Mouse (Mus musculus) heart, embryonic 15.5 days (tissue): Measurements from ENCODE around the gene Chrne. TPM values are rescaled to one million over a fixed set of nuclear protein-coding genes. Genes with fewer than 3 reads are reported as not detected.

Source experiments
- ATAC-seq: fragments of 200-750 bp; cut with Nextera tagmentation; replicated peaks from 2 replicates; pipeline ENCODE4 v1.8.0; 2017; ENCODE audit warnings: low read depth, moderate TSS enrichment; ENCODE audit not compliant: insufficient number of reproducible peaks, insufficient read depth, low FRiP score
- H3K27ac ChIP-seq: fragments of 300-500 bp; sonication (generic); 2 replicates; pipeline ENCODE4 v1.5.1; 2015; ENCODE audit warnings: mild to moderate bottlenecking, inconsistent platforms
- H3K27me3 ChIP-seq: fragments of 300-500 bp; sonication (generic); 2 replicates; pipeline ENCODE4 v1.6.1; 2015; ENCODE audit warnings: inconsistent platforms
- H3K36me3 ChIP-seq: fragments of 300-500 bp; sonication (generic); 2 replicates; pipeline ENCODE4 v1.6.1; 2015; ENCODE audit warnings: mild to moderate bottlenecking, inconsistent platforms
- H3K4me1 ChIP-seq: fragments of 300-500 bp; sonication (generic); replicated peaks from 2 replicates; pipeline ENCODE4 v1.6.1; 2015; ENCODE audit warnings: inconsistent platforms
- H3K4me2 ChIP-seq: fragments of 300-500 bp; sonication (generic); 2 replicates; pipeline ENCODE4 v1.6.1; 2015; ENCODE audit warnings: inconsistent platforms, mild to moderate bottlenecking, moderate library complexity
- H3K4me3 ChIP-seq: fragments of 300-500 bp; sonication (generic); 2 replicates; pipeline ENCODE4 v1.5.1; 2015; ENCODE audit warnings: mild to moderate bottlenecking, inconsistent platforms
- H3K9ac ChIP-seq: fragments of 300-500 bp; sonication (generic); 2 replicates; pipeline ENCODE4 v1.6.1; 2015; ENCODE audit warnings: mild to moderate bottlenecking, inconsistent platforms
- H3K9me3 ChIP-seq: fragments of 300-500 bp; sonication (generic); replicated peaks from 2 replicates; pipeline ENCODE4 v1.6.1; 2016; ENCODE audit warnings: inconsistent platforms
- WGBS: fragments of 180-500 bp; shearing (Covaris S2); methylation state at CpG from one replicate; pipeline ENCODE4 v1.1.7; 2015; ENCODE audit warnings: mixed read lengths; 5-methylcytosine and 5-hydroxymethylcytosine counted together
- polyA plus RNA-seq: library from polyadenylated mRNA; unstranded; fragments of >200 nt; fragmentation: Nextera tagmentation; extraction: Ambion mirVana; gene quantifications from 2 replicates; pipeline ENCODE4 v1.2.1, GENCODE M21; 2015

Gene Chrne
- polyA plus RNA-seq, 1 experiment from 2014 or later, result not detected

DNA sequence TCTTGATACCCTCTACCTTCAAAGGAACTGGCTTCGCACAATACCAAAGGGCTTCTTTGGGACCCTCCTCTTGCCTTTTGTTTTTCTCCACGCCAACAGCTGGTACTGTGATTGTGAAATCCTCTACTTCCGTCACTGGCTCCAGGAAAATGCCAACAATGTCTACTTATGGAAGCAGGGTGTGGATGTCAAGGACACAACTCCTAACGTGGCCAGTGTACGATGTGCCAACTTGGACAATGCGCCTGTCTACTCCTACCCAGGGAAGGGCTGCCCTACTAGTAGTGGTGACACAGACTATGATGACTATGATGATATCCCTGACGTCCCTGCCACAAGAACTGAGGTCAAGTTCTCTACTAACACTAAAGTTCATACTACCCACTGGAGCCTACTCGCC, 21.0 kb upstream of the Chrne start:
- Histone ChIP-seq H3K36me3 (peaks cover 11% of the 10 kb centered on the region; the same call in 1 of the 2 replicates), H3K4me2 (no peak overlapping the region), H3K27ac (no peak overlapping the region), H3K27me3 (no peaks in the 10 kb centered on the region), H3K4me1 (peaks cover 11% of the 10 kb centered on the region), H3K9me3 (no peaks in the 10 kb centered on the region), H3K9ac (no peak overlapping the region), H3K4me3 (no peak overlapping the region)
- 0 out of 2 replicates have a peak, but pooled peaks have one; percentile 15 for ATAC-seq
- 76% methylated on average over 8 of the region's 8 CpGs for WGBS

DNA sequence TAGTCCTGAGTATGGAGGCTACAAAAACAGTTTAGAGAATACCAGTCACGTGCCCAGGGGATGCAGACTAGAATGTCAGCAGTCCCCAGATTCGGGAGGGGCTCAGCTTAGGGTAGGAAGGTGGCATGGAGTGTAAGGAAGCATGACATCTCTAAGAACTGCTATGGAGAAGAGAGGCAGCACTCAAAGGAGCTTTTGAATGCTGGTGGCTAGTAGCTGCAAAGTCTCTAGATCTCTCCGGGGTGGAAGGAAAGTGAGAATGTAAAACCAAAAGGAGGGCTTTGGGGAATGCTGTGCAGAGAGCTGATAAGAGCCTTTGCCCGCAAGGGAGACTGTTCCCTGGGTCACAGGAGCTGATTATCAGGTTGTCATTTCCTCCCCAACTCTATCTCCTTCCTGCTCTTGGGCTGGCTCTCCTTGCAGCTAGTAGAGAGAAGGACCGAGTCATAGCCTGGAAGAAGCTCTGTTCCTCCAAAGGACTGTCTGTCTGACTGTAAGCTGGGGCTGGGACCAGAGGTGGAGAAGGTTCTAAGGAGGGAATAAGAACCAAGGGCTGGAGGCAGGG, 19.8 kb upstream of the Chrne start, which contains the start of gene Gp1ba:
TSS of gene Gp1ba (plus strand) at position 409 of the 565 bp plus-strand sequence.
- Histone ChIP-seq H3K4me3 (no peak within 1 kb of the TSS), H3K9me3 (no peaks in the 10 kb centered on the region), H3K27me3 (no peaks in the 10 kb centered on the region), H3K4me2 (peak within 1 kb of the TSS; percentile 1; the same call in 1 of the 2 replicates), H3K36me3 (no peaks in the 10 kb centered on the region), H3K27ac (peak within 1 kb of the TSS; percentile 46; the same call in 1 of the 2 replicates), H3K9ac (no peak within 1 kb of the TSS), H3K4me1 (peaks cover 9% of the 10 kb centered on the region)
- 9% methylated on average over 5 of the region's 5 CpGs for WGBS
- no peak for ATAC-seq

DNA sequence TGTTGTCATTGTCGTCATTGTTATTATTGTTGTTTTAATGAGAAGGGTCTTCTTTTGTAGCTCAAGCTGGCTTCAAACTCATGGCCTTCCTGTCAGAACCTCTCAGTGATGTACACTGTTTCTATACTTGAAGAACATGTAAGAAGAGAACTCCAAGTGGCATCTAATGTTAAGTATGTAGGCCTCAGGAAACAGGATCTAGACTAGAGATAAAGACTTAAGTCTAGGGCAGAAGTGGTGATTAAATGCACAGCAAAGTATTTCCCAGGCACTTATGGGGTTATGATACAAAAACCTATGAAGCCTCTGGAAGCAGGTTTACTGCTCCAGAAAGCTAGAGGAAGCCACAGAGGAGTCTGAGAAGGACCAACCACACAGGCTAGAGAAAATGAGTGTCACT, 19.3 kb upstream of the Chrne start:
- no peaks in the 10 kb centered on the region for H3K36me3 ChIP-seq
- H3K4me2 ChIP-seq, result no peak overlapping the region
- peak overlapping the region; percentile 46; the same call in 1 of the 2 replicates for H3K27ac ChIP-seq
- no peak overlapping the region for H3K9ac ChIP-seq
- H3K4me3 ChIP-seq, result no peak overlapping the region
- 54% methylated on average over 1 of the region's 1 CpGs for WGBS
- no peaks in the 10 kb centered on the region for H3K9me3 ChIP-seq
- no peaks in the 10 kb centered on the region for H3K27me3 ChIP-seq
- no peak for ATAC-seq
- H3K4me1 ChIP-seq, result peaks cover 9% of the 10 kb centered on the region

DNA sequence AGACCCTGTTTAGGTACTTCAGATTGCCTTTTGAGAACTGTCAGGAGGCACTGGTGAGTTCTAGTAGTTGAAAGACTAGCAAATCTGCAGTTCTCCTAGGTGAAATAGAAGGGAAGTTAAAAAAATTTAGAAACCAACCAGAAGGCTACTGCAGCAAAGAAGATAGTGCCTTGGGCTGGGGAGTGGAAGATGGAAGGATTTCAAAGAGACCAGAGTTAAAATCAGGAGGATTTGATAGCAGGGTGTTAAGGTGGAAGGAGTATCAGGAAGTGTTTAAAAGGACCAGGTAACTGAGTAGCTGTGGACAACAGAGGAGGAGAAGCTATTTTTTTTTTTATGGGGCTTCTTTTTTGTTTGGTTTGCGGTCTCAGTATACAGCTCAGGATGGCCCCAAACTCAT, 18.7 kb upstream of the Chrne start:
- Histone ChIP-seq H3K4me3 (no peak overlapping the region), H3K4me1 (peaks cover 9% of the 10 kb centered on the region), H3K27me3 (no peaks in the 10 kb centered on the region), H3K9me3 (no peaks in the 10 kb centered on the region), H3K36me3 (no peaks in the 10 kb centered on the region), H3K27ac (0 out of 2 replicates have a peak overlapping the region, but pooled peaks have one; percentile 46), H3K9ac (no peak overlapping the region), H3K4me2 (no peak overlapping the region)
- WGBS, result 96% methylated on average over 1 of the region's 1 CpGs
- ATAC-seq, result no peak

DNA sequence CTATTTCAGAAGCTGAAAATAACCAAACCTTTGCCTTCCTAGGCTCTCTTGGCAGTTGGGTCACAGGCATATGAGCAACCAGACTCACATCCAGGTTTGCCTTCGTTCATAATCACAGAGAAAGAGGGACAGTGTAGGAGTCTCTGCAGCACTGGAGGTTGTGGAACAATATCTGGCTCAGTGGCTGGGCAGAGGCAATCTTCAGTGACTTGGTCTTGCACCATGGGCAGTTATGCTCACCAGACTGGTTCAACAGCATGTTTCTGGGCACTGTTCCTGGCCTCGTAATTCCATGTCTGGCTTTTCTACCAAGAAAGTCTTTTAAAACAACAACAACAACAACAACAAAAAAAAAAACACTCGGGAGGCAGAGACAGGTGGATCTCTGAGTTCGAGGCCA, 16.6 kb upstream of the Chrne start:
- H3K4me3 ChIP-seq, result no peak overlapping the region
- no peak overlapping the region for H3K4me2 ChIP-seq
- no peaks in the 10 kb centered on the region for H3K36me3 ChIP-seq
- no peak for ATAC-seq
- no peak overlapping the region for H3K27ac ChIP-seq
- H3K27me3 ChIP-seq, result no peaks in the 10 kb centered on the region
- peaks cover 9% of the 10 kb centered on the region for H3K4me1 ChIP-seq
- no peaks in the 10 kb centered on the region for H3K9me3 ChIP-seq
- no peak overlapping the region for H3K9ac ChIP-seq
- WGBS, result 81% methylated on average over 4 of the region's 4 CpGs

DNA sequence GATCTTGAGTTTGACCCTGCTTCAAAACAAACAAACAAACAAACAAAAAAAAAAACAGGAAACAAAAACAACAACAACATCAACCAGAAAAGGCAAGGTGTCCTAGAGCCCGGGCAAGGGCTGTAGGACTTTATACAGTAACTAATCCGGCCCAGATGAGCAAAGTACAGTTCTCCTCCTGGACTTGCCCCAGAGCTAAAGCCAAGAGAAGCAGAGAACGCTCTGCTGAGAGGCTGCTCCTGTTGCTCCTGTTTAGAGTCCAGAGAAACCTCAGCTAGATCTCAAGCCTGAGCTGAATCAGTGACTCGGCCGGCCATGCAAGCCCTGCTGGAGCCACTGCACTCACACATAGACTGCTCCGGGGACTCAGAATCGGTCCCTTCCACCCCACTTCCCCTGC, 11.1 kb upstream of the Chrne start:
- Histone ChIP-seq H3K4me2 (no peak overlapping the region), H3K27ac (no peak overlapping the region), H3K4me1 (no peaks in the 10 kb centered on the region), H3K4me3 (no peak overlapping the region), H3K36me3 (no peaks in the 10 kb centered on the region), H3K27me3 (no peaks in the 10 kb centered on the region), H3K9ac (no peak overlapping the region; the same call in 1 of the 2 replicates), H3K9me3 (no peaks in the 10 kb centered on the region)
- no peak for ATAC-seq
- 76% methylated on average over 7 of the region's 7 CpGs for WGBS

DNA sequence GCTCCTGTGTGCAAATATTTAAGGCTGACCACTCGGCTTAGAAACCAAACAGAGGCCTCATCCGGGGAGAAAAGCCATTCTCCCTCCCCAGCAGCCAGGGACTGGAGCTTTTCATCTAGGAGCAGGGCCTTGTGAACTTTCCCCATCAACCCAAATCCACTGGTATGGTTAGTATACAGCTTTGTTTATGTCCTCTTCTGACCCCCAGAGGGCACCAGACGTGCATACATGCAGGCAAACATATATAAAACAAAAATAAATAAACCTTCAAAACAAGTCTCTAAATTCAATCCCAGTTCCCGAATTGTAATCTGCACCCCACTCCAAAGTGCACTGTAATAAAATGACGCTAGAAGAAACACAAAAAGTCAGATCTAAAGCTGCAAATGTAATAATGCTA, 10.5 kb upstream of the Chrne start:
- Histone ChIP-seq H3K27me3 (no peaks in the 10 kb centered on the region), H3K4me1 (no peaks in the 10 kb centered on the region), H3K36me3 (no peaks in the 10 kb centered on the region), H3K27ac (no peak overlapping the region), H3K4me3 (no peak overlapping the region), H3K9me3 (no peaks in the 10 kb centered on the region), H3K9ac (no peak overlapping the region), H3K4me2 (no peak overlapping the region)
- ATAC-seq, result no peak
- 49% methylated on average over 5 of the region's 5 CpGs for WGBS

DNA sequence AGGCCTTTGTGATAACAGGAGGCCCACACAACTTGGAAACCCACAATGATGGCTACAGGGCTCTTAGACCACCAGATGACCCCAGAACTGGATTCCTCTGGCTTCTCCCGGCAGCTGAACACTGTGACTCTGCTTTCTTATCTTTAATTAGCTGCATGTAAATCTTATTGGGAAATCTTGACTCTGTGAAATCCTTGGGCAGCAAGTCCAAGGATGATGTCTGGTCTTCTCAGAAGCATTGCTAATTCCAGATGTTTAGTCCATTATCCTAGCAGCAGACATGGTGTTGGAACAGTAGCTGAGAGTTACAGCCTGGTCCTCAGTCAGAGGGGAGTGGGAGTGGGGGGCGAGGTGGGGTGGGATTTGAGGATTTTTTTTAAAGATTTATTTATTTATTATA, 9.4 kb upstream of the Chrne start:
- ATAC-seq, result no peak
- H3K4me1 ChIP-seq, result no peaks in the 10 kb centered on the region
- no peaks in the 10 kb centered on the region for H3K27me3 ChIP-seq
- no peak overlapping the region for H3K4me2 ChIP-seq
- H3K27ac ChIP-seq, result no peak overlapping the region
- H3K4me3 ChIP-seq, result no peak overlapping the region
- H3K36me3 ChIP-seq, result no peaks in the 10 kb centered on the region
- no peaks in the 10 kb centered on the region for H3K9me3 ChIP-seq
- H3K9ac ChIP-seq, result no peak overlapping the region
- 55% methylated on average over 2 of the region's 2 CpGs for WGBS

DNA sequence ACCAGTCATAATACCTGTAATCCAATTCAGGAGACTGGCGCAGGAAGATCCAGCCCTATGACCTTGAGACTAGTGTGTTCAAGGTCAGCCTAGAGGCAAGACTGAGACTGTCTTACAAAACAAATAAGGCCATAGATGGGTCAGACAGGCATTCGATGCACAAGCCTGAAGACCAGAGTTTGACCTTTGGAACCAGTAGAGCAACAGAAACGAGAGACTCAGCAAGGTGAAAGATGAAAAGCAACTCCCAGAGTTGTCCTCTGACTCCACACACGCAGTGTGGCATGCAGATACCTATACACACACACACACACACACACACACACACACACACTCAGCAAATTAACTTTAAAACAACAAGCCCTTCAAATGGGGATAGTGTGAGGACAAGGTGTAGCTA, 7.9 kb upstream of the Chrne start:
- peaks cover 3% of the 10 kb centered on the region; the same call in 1 of the 2 replicates for H3K4me1 ChIP-seq
- no peaks in the 10 kb centered on the region for H3K36me3 ChIP-seq
- H3K27me3 ChIP-seq, result no peaks in the 10 kb centered on the region
- H3K9me3 ChIP-seq, result no peaks in the 10 kb centered on the region
- no peak for ATAC-seq
- no peak overlapping the region for H3K9ac ChIP-seq
- H3K27ac ChIP-seq, result no peak overlapping the region
- H3K4me2 ChIP-seq, result no peak overlapping the region
- no peak overlapping the region for H3K4me3 ChIP-seq
- 70% methylated on average over 4 of the region's 4 CpGs for WGBS

DNA sequence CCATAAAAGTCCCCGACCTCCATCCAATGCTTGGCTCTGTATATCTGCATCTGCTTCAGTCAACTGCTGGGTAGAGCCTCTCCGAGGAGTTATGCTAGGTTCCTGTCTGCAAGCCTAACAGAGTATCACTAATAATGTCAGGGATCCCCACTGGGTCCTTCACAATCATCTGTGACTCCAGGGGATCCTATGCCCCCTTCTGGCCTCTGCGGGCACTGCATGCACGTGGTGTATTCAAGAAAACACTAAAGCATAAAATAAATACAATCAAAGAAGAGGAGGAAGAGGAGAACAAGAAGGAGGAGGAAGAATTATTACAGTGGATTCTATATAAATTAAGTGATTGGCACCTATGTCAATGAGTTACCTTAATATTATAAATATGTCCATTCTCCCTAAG, 6.5 kb upstream of the Chrne start:
- WGBS, result 53% methylated on average over 4 of the region's 4 CpGs
- no peaks in the 10 kb centered on the region for H3K36me3 ChIP-seq
- no peak overlapping the region for H3K4me2 ChIP-seq
- no peaks in the 10 kb centered on the region for H3K27me3 ChIP-seq
- no peak overlapping the region for H3K27ac ChIP-seq
- peaks cover 5% of the 10 kb centered on the region; the same call in 1 of the 2 replicates for H3K4me1 ChIP-seq
- H3K4me3 ChIP-seq, result no peak overlapping the region
- H3K9ac ChIP-seq, result no peak overlapping the region
- H3K9me3 ChIP-seq, result no peaks in the 10 kb centered on the region
- no peak for ATAC-seq

DNA sequence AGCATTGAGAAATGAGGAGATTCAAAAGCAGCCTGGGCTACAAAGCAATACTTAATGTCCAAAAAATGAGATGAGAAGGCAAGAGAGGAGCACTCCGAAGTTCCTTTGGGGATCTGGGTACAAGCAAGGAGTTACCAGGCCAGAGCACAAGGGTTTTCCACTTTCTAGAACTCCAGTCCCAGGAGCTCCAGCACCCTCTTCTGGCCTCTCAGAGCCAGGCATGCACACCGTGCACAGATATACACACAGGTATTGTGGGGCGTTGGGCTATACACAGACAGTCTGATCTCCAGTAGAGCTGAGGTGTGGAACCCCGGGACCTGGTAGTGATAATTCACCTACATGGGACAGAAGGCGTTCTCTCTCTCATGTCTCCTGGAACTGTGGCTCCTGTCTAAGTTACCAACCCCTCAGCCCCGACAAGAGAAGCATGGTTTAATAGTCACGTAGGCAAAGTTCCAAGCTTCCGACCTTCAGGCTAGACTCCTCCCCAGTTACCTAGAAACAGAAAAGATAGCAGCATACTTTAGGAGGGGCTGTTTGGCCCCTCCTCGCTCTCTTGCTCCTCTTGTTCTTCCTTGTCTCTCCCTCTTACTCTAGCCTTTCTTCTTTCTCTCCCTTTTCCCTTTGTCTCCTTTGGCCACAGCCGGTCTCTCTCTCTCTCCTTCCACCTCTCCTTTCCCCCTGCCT, 4.2 kb upstream of the Chrne start:
- Histone ChIP-seq H3K9me3 (no peaks in the 10 kb centered on the region), H3K27ac (no peak overlapping the region), H3K36me3 (no peaks in the 10 kb centered on the region), H3K4me3 (no peak overlapping the region), H3K4me2 (no peak overlapping the region), H3K9ac (no peak overlapping the region), H3K27me3 (no peaks in the 10 kb centered on the region), H3K4me1 (peaks cover 5% of the 10 kb centered on the region; the same call in 1 of the 2 replicates)
- ATAC-seq, result no peak
- 63% methylated on average over 10 of the region's 10 CpGs for WGBS
